Mouse (Mus musculus): ENCODE measurements around the gene Nsmce4a.

- TF ChIP-seq CTCF (IDR thresholded peaks at IDR 0.05; ENCODE audit: insufficient read depth, low read length) (peak; percentile 98), POLR2A (IDR thresholded peaks at IDR 0.05; ENCODE audit: borderline replicate concordance, extremely low read depth, low read depth, low read length) (no peak)
Observed at GRCm38 (mm10) chr7:130533316-130534260, 39.3 kb downstream of the Nsmce4a start.

All from lung, adult 2 months (tissue).